Mouse (Mus musculus) liver, postnatal 0 days (tissue): ENCODE measurements at regions not wholly inside any gene's neighbourhood (a gene's known extent, or its start where the extent isn't known, plus 50 kb on each side); places are given as distances from the start of the nearest gene placed in this dataset.

Experiments
- CTCF ChIP-seq: sonication (generic); IDR thresholded peaks from 2 replicates; pipeline ENCODE4 v1.5.1; 2016; ENCODE audit warnings: antibody characterized with exemption, low read depth
- EP300 ChIP-seq: IDR thresholded peaks from 2 replicates; pipeline ENCODE4 v1.6.1; 2016; ENCODE audit warnings: antibody characterized with exemption, low read depth, mild to moderate bottlenecking

- TF ChIP-seq CTCF, result no peak
- no peak for TF ChIP-seq EP300
These were observed 285.5 kb downstream of the Irs2 start for GRCm38 (mm10) chr8:10722742-10723141.
